Mouse (Mus musculus): Measurements from ENCODE around the gene Avpi1. TPM values are rescaled to one million over a fixed set of nuclear protein-coding genes. Genes with fewer than 3 reads are reported as not detected.
A peak's percentile ranks its signal among the peaks of the same experiment; 100 is the strongest.

Avpi1 gene
- total and polyA plus RNA-seq, 2 experiments: 38.2 to 49.0 TPM

DNA sequence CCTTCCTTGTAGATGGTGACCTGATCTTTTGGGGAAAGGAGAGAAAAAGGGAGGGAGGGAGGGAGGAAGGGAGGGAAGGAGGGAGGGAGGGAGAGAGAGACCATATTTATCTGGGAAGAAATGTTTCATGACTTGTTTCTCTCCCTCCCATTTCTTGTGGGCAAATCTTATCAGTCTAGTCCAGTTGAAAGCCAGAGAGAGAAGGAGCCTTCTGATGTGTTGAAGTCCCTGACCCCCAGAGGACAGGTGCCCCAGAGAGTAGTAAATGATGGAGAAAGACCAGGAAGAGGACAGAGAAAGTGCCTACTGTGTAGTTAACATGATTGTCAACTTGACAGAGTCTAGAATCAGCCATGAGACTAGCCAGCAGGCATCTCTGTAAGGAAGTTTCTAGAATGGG lies 6.2 kb upstream of the Avpi1 start:
- Histone ChIP-seq H3K27ac (replicated peaks; ENCODE audit: insufficient read depth, low read depth, low read length) (no peak overlapping the region), H3K27me3 (ENCODE audit: control insufficient read depth, insufficient read depth, low read length) (no peaks in the 10 kb centered on the region), H3K9ac (ENCODE audit: low read depth, low read length) (no peak overlapping the region), H3K36me3 (ENCODE audit: control insufficient read depth, insufficient read depth, low read length) (no peaks in the 10 kb centered on the region), H3K79me2 (ENCODE audit: control insufficient read depth, insufficient read depth, low read length) (no peaks in the 10 kb centered on the region), H3K4me3 (ENCODE audit: insufficient read depth, low read depth, low read length) (no peak overlapping the region), H3K4me1 (ENCODE audit: control insufficient read depth, insufficient read depth, low read length) (peaks cover 2% of the 10 kb centered on the region)
- no peak for TF ChIP-seq POLR2A (IDR thresholded peaks at IDR 0.05; ENCODE audit: extremely low read depth, insufficient read depth, low read length)
- no peak for TF ChIP-seq CTCF (IDR thresholded peaks at IDR 0.05; ENCODE audit: low read depth, low read length)
- DNase-seq (ENCODE audit: extremely low read depth, low read depth, low spot score): no peak

GRCm38 (mm10) chr19:42131101-42131500 lies 2.2 kb upstream of the Avpi1 start:
- no peak for DNase-seq (ENCODE audit: extremely low read depth, low read depth, low spot score)
- Histone ChIP-seq H3K79me2 (ENCODE audit: control insufficient read depth, insufficient read depth, low read length) (peaks cover 5% of the 10 kb centered on the region; the same call in 1 of the 2 replicates), H3K4me1 (ENCODE audit: control insufficient read depth, insufficient read depth, low read length) (peaks cover 17% of the 10 kb centered on the region), H3K36me3 (ENCODE audit: control insufficient read depth, insufficient read depth, low read length) (no peaks in the 10 kb centered on the region), H3K9ac (ENCODE audit: low read depth, low read length) (no peak overlapping the region), H3K27ac (replicated peaks; ENCODE audit: insufficient read depth, low read depth, low read length) (0 out of 2 replicates have a peak overlapping the region, but pooled peaks have one; percentile 14), H3K4me3 (ENCODE audit: insufficient read depth, low read depth, low read length) (no peak overlapping the region), H3K27me3 (ENCODE audit: control insufficient read depth, insufficient read depth, low read length) (no peaks in the 10 kb centered on the region)
- WGBS: 78% methylated on average over 5 of the region's 5 CpGs
- TF ChIP-seq CTCF (IDR thresholded peaks at IDR 0.05; ENCODE audit: low read depth, low read length) (no peak), POLR2A (IDR thresholded peaks at IDR 0.05; ENCODE audit: extremely low read depth, insufficient read depth, low read length) (no peak)

- Histone ChIP-seq H3K9ac (ENCODE audit: low read depth, low read length) (no peak overlapping the region), H3K36me3 (ENCODE audit: control insufficient read depth, insufficient read depth, low read length) (no peaks in the 10 kb centered on the region), H3K27ac (replicated peaks; ENCODE audit: insufficient read depth, low read depth, low read length) (no peak overlapping the region), H3K27me3 (ENCODE audit: control insufficient read depth, insufficient read depth, low read length) (no peaks in the 10 kb centered on the region), H3K4me1 (ENCODE audit: control insufficient read depth, insufficient read depth, low read length) (peaks cover 17% of the 10 kb centered on the region), H3K79me2 (ENCODE audit: control insufficient read depth, insufficient read depth, low read length) (peaks cover 5% of the 10 kb centered on the region; the same call in 1 of the 2 replicates), H3K4me3 (ENCODE audit: insufficient read depth, low read depth, low read length) (no peak overlapping the region)
- no peak for DNase-seq (ENCODE audit: extremely low read depth, low read depth, low spot score)
- TF ChIP-seq CTCF (IDR thresholded peaks at IDR 0.05; ENCODE audit: low read depth, low read length) (no peak), POLR2A (IDR thresholded peaks at IDR 0.05; ENCODE audit: extremely low read depth, insufficient read depth, low read length) (no peak)
- WGBS: 82% methylated on average over 3 of the region's 3 CpGs
Measured at GRCm38 (mm10) chr19:42130294-42130606, 1.4 kb upstream of the Avpi1 start.

DNA sequence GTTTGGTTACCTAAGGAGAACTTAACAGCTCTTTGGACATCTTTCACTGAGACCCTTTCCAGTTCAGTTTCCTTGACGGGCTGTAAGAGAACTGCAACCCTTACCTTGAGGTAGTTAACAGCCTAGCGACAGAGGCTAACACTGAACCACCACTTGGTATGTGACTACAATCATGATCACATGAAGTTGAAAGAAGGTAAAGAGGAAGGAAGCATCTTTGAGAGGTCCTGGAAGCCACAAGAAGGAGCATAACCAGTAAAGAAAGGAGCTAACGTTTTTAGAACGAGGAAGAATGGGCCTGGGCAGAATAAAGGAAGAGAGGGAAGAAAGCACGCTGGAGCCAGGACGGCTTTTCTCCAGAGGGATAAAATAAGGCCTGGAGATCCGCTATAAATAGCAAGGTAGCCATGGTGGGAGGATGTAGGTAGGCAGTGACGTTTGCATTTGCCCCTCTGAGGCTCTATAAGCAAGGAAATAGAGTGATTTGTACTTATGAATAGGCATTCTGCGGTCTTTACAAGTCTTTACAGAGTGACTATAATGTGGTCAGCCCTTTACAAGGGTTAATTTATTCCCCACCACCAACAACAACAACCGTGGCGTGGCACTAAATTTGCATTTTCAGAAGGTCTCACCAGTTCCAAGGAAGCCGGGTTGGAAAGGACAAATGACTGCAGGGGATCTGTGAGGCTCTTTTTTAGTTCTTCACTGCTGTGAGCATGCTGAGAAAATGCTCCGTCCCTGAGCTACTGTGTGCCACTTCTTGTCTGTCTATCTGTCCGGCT lies 842 bp upstream of the Avpi1 start:
- peak overlapping the region; percentile 25 for H3K4me3 ChIP-seq (ENCODE audit: insufficient read depth, low read depth, low read length)
- TF ChIP-seq CTCF (IDR thresholded peaks at IDR 0.05; ENCODE audit: low read depth, low read length): no peak
- no peak for TF ChIP-seq POLR2A (IDR thresholded peaks at IDR 0.05; ENCODE audit: extremely low read depth, insufficient read depth, low read length)
- H3K9ac ChIP-seq (ENCODE audit: low read depth, low read length): peak overlapping the region; percentile 53
- peaks cover 5% of the 10 kb centered on the region; the same call in 1 of the 2 replicates for H3K79me2 ChIP-seq (ENCODE audit: control insufficient read depth, insufficient read depth, low read length)
- WGBS: 72% methylated on average over 14 of the region's 14 CpGs
- DNase-seq (ENCODE audit: extremely low read depth, low read depth, low spot score): no peak
- no peaks in the 10 kb centered on the region for H3K27me3 ChIP-seq (ENCODE audit: control insufficient read depth, insufficient read depth, low read length)
- H3K36me3 ChIP-seq (ENCODE audit: control insufficient read depth, insufficient read depth, low read length): peaks cover 2% of the 10 kb centered on the region; the same call in 1 of the 2 replicates
- H3K27ac ChIP-seq (replicated peaks; ENCODE audit: insufficient read depth, low read depth, low read length): peak overlapping the region; percentile 70
- peaks cover 17% of the 10 kb centered on the region for H3K4me1 ChIP-seq (ENCODE audit: control insufficient read depth, insufficient read depth, low read length)

DNA sequence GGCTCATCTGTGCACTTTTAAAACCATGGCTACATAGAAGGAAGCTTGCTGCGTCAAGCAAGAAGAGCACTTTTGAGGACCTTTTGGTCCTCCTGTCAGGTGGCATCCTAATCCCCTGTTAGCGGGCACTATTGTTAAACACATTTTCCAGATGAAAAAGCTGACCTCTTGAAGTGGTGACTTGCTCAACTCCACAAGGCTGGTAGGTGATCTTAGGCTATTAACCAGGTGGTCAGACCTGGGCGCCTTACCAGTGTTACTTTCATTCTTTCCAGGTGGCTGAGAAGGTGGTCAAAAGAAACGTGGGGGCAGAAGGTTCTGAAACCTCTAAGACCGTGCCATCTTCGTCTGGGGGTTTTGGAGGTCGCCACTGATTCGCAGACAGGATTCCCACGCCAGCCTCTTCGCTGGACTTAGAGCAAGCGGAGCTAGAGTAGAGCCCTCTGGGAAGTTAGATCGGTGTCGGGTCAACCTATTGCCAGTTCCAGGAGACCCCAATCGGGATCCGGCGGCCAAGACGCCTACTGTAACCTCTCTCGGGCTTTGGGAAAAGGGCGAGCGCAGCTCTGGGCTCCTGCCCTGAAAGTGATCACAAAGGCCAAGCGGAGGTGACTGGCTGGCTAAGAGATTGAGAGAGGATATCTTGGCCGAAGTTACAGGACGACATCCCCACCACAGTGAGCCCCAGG lies 663 bp downstream of the Avpi1 start:
- peaks cover 11% of the 10 kb centered on the region for H3K36me3 ChIP-seq (ENCODE audit: control insufficient read depth, insufficient read depth, low read length)
- peak overlapping the region; percentile 56 for H3K4me3 ChIP-seq (ENCODE audit: insufficient read depth, low read depth, low read length)
- peaks cover 17% of the 10 kb centered on the region for H3K4me1 ChIP-seq (ENCODE audit: control insufficient read depth, insufficient read depth, low read length)
- peak overlapping the region; percentile 80 for H3K9ac ChIP-seq (ENCODE audit: low read depth, low read length)
- H3K27me3 ChIP-seq (ENCODE audit: control insufficient read depth, insufficient read depth, low read length): no peaks in the 10 kb centered on the region
- H3K79me2 ChIP-seq (ENCODE audit: control insufficient read depth, insufficient read depth, low read length): peaks cover 5% of the 10 kb centered on the region; the same call in 1 of the 2 replicates
- no peak for TF ChIP-seq CTCF (IDR thresholded peaks at IDR 0.05; ENCODE audit: low read depth, low read length)
- TF ChIP-seq POLR2A (IDR thresholded peaks at IDR 0.05; ENCODE audit: extremely low read depth, insufficient read depth, low read length): no peak
- peak overlapping the region; percentile 91 for H3K27ac ChIP-seq (replicated peaks; ENCODE audit: insufficient read depth, low read depth, low read length)
- 4% methylated on average over 23 of the region's 23 CpGs for WGBS
- DNase-seq (ENCODE audit: extremely low read depth, low read depth, low spot score): peak; percentile 53

All from liver, adult 2 months (tissue).